Mouse (Mus musculus): ENCODE measurements around the gene Egflam. TPM values are rescaled to one million over a fixed set of nuclear protein-coding genes. Genes with fewer than 3 reads are reported as not detected.

Gene Egflam
- total RNA-seq, 2 experiments from 2014 or later: 3.5 to 3.8 TPM

DNA sequence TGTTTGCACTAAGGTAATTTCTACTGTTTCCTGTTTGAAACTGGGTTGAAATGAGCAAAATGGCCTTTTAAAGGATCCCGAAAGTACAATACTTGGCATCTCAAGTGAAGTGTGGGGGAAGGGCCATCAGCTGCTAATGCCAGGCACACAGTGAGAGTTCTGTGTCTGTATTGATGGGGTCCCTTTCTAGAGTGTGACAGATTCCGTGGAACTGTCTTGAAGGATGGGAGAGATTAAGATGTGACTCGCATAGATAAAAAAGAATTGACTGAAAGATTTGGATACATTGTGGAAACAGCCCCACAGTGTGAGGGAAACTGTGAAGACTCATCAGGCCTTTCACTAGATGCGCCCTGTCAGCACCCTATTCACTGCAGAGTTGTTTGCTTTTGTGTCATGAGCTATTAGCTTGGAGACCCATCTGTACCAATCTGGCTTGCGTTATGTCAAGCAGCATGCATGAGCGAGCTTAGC, 203.4 kb downstream of the Egflam start:
- DNase-seq (ENCODE audit: low spot score in 2 of 2): peak in 1 of 2 experiments; percentile 20
- intact Hi-C loops (cut with DNase I): no loop called here

DNA sequence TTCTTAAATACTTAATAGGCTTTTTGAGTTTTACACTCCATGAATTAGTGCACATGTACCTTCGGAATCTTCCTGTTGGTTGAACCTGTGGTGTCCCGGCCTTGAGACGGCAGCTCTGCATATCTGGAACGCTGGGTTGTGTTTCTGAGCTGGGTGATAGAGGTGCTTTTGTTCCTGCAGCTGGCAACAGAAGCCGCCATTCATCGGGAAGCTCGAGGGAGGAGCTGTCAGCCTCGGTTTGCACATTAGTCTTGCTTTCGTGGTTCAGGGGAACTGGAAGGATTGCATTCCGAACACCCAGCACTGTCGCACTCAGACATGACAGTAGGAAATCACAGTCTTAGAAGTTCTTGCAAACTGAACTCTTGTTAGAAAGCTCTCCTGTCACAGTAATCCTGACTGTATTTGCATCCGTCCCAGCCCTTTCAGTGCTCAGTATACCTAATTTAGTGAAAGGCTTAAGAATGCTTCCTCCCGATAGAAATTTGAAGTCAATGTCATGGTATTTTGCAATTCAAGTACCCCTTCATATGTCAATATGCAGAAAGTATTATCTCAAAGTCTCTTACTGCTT, 204.0 kb downstream of the Egflam start:
- peak in 1 of 2 experiments; percentile 42 for DNase-seq (ENCODE audit: low spot score in 2 of 2)
- intact Hi-C loops (cut with DNase I): no loop called here

DNA sequence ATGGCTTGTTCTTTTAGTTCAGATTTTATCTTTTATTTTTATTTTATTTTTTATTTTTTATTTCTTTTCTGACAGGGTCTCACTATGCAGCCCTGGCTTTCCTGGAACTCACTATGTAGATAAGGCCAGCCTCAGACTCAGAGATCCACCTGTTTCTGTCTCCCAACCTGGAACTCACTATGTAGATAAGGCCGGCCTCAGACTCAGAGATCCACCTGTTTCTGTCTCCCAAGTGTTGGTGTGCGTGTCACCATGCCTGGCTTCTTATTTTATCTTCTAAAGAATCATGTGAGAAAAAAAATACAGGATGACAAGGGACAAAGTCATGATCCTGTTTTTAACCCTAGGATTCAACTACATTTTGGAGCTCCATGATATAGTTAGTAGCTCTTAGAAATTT, 205.6 kb downstream of the Egflam start:
- DNase-seq (ENCODE audit: low spot score in 2 of 2): no peak
- intact Hi-C loops (cut with DNase I): no loop called here

DNA sequence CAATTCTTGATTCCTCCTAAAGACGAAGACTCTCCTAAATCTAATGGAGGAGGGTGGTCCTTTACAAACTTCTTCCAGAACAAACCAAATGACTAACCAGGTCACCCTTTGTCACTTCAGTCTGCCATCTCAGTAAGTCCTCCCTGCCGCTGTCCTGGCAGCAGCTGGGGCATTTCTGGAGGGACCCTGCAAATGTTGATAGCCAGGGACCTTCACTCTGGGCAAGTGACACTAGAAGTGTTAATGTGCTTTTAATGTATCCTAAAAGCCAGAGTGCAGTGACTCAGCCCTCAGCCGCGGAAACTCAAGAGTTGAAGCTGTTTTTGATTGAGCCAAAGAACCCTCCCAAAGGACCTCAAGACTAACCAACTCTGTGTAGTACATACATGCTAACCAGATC, 207.1 kb downstream of the Egflam start:
- intact Hi-C loops (cut with DNase I): no loop called here

DNA sequence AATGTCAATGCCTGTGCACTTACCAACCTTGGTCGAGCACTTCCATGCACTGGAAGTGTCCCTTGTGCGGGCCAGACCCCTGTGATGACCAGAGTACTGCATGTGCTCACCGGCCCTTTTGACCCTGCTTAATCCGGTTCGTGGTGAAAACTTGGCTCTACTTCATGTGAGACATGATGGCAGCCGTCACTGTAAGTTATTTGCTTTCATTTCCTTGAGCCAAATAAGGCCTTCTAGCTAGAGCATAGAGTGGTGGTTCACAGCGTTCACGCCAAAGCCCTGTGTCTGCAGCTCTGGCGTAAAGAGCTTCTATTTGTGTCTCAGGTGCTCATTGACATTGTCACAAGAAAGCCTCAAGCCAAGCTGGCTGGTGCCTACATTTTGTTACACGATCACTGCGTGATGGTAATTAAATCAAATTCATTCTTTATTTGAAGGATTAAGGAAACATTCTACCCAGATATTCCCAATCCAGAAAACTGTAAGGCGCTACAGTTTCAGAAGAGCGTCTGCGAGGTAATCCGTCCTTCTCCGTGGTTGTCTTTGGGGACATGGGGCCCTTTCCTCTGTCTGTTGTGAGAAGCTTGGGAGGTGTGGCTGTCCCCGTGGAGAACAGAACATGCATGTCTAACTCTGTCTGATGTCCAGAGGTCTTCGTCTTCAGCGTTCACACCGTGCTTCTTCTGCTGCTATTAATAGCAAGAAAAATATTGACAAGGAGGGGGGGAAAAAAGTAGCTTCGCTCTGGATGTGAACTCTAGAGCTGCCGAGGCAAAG, 208.3 kb downstream of the Egflam start:
- no peak for DNase-seq (ENCODE audit: low spot score in 2 of 2)
- intact Hi-C loops (cut with DNase I): no loop called here

More for the DNA sequence above, 207.1 kb downstream of the Egflam start:
- no peak for DNase-seq (ENCODE audit: low spot score in 2 of 2)

DNA sequence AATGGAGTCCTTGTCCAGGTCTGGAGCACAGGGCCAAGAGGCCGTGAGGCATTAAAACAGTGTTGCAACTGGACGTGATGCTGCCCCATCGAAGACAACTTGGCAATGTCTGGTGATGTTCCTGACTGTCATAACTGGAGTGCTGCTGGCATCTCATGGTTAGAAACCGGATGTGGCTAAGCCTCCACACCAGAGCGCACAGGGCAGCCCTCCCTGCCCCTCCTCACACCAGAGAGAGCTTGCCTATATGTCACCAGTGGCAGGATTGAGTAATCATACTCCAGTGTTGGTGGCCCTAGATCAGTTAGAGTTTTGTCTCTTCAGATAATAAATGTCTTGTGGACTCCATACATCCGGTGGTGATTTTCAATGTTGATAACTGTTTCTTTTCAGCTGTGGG, 210.5 kb downstream of the Egflam start:
- no peak for DNase-seq (ENCODE audit: low spot score in 2 of 2)
- intact Hi-C loops (cut with DNase I): no loop called here

DNA sequence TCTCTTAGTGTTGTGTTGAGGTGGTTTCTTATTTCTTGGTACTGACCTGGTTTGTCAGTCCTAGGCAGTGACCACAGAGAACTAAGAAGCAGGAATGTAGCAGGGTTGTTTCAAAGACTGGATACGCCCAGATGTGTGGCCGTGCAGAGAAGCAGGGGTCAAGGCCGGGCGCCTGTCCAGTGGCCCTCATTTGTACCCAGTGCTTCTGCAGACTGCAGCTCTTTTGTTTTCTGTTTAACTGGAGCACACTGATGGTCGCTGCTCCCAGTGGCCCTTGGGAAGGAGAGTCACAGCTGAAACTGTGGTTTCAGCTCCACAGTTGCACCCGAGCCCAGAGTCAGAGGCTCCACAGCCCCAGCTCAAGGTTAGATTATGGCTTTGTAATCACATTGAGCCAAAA, 217.6 kb downstream of the Egflam start:
- DNase-seq (ENCODE audit: low spot score in 2 of 2): peak in 1 of 2 experiments; percentile 25
- intact Hi-C loops (cut with DNase I): loop anchor here (5.0 kb wide), 1 partner anchor 892 kb away; no protein-coding TSS in a partner anchor

DNA sequence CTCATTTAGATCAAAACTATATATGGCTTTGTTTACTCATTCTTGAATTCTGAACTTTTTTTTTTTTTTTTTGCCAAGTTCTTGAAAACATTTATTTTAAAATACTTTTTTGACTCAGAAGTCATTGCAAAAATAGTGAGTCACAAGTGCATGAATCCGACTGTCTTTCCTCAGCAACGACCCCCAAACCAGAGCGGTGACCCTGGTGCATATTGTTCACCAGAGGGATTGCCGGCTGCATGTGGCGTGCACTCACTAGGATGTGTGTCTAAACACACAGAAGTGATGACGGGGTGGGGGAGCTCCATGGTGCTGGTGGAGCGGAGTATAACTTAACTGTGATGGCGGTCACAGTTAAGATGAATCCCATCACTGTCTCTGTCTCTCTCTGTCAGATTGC, 224.4 kb downstream of the Egflam start:
- no peak for DNase-seq (ENCODE audit: low spot score in 2 of 2)
- intact Hi-C loops (cut with DNase I): no loop called here

DNA sequence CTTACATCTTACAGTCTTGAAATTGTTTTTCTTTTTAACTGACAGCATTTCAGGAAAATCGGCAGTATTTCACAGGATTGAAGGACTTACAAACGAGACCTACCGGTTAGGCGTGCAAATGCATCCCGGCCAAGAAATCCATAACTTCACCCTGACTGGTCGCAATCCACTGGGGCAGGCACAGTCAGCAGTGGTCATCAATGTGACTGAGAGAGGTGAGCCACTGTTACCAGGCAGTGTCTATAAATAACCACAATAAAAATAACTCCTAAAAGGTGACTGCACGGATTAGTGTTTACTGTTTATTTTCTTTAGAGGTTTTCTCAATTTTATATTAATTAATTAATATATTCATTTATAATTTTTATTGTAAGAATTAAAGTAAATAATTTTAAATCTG, 224.8 kb downstream of the Egflam start:
- intact Hi-C loops (cut with DNase I): no loop called here
- no peak for DNase-seq (ENCODE audit: low spot score in 2 of 2)

DNA sequence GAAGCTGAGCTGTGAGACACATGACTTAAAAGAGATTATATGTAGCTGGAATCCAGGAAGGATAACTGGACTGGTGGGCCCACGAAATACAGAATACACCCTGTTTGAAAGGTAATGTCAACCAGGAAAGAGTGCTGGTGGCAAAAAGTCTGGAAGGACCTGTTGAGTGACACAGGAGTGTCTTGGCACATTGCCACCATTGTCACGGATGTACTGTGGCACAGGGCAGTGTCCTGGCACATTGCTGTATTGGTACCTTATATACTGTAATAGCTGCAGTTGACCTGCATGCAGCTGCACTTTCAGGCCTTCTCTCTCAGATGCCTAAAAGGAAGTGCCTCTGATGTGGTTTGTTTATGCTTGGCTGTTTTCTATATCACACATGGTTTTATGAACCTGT, 225.3 kb downstream of the Egflam start:
- intact Hi-C loops (cut with DNase I): no loop called here
- no peak for DNase-seq (ENCODE audit: low spot score in 2 of 2)

DNA sequence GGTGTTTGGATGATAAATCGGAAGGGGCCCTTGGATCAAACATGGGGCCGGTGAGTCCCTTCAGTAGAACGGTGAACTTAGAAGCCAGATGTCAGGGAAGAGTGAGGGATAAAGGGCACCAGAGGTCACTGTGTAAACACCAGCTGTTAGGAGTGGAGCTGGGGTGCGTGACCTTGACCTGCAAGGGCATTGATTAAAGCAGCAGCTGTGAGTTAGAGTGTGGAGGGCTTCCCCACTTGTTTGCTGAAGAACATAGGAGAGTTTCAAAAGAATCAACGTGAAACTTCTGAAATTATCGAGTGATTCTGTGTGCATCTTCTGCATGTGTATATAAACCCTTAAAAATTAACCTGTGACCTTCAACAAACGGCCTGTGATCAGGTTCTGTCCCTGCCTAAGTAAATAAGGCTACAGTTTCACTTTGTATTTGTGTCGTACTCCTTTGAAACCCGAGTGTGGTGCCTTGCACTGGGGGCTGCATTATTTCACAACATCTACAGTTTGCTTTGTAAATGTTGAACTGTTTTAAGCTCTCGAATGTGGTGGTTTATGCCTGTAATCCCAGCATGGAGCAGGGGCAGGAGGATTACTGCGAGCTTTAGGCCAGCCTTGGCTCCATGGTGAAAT, 230.2 kb downstream of the Egflam start:
- intact Hi-C loops (cut with DNase I): no loop called here

DNA sequence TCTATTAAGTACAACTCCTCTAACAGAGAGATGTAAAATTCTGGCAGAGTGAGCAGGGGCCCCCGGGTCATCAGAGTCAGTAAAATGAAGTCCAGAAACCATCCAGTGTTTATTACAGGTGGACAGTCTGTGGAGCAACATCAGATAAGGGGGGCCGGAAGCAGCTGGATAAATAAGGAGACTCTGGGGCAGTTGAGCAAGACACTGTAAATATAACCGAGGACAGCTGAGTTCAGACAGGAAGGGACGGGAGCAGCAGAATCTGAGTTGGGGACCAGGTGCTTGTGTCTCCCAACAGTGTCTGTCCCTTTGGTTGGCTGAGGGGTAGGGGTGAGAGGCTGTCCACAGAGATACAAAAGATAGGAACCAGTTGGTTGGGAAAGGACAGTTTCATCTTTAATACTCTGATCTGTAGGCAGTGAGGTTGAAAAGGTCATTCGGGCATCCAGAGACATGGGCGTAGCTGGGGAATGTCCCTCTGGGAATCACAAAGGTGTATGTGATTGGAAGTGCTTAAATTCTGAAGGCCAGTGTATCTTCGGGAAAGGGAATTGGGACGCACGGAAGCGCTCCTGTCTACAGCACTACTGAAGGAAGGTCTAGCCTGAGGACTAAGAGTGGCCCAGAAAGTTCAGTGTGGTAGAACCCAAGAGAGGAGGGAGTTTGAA, 230.8 kb downstream of the Egflam start:
- intact Hi-C loops (cut with DNase I): no loop called here
- DNase-seq (ENCODE audit: low spot score in 2 of 2): no peak

More for the DNA sequence above, 230.2 kb downstream of the Egflam start:
- no peak for DNase-seq (ENCODE audit: low spot score in 2 of 2)

DNA sequence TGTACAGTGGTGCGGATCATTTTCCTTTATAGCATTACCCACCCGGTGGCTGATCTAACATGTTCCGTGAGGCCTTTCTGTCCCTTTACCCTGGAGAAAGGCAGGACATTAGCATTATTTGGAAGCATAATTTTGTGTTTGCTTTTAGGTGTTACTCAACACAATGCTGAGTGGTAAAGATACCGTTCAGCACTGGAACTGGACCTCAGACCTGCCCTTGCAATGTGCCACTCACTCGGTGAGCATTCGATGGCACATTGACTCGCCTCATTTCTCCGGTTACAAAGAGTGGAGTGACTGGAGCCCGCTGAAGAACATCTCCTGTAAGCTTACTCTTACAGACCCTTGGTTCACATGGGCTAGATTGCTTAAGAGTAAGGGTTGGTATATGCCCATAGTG, 231.5 kb downstream of the Egflam start:
- no peak for DNase-seq (ENCODE audit: low spot score in 2 of 2)
- intact Hi-C loops (cut with DNase I): no loop called here

DNA sequence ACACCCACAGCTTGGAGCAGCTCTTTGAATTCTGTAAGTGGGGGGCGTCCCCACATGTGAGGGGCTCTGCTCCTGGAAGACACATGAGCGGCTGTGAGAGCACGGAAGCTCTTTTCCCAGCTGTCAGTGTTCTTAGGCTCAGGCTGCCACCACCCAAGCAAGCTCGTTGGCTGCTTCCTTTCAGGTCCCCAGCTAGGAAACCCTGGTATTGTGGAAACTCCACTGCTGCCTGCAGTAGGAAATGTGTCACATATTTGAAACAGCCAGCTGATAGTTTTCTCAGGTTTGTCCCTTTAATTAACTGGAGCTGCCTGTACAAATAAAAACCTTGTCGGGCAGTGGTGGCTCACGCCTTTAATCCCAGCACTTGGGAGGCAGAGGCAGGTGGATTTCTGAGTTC, 234.3 kb downstream of the Egflam start:
- DNase-seq (ENCODE audit: low spot score in 2 of 2): no peak
- intact Hi-C loops (cut with DNase I): no loop called here

DNA sequence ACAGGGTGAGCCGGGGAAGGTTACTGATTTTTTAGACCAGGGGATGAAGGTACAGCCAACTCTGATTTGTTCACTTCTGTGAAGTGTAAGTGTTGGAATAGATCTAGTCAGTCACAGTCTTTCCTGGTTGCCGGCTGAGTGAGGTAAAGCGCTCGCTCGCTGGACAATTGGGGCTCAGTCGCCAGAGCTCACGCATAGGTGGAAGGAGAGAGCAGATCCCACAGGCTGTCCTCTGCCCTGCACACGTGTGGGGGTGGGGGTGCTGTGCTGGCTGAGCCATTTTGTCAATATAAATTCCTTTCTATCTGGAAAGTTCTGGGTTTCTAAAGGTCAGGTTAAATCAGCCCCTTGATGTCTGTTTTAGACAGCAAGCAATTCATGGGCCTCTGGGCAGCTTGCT, 237.9 kb downstream of the Egflam start:
- intact Hi-C loops (cut with DNase I): no loop called here
- DNase-seq (ENCODE audit: low spot score in 2 of 2): no peak

DNA sequence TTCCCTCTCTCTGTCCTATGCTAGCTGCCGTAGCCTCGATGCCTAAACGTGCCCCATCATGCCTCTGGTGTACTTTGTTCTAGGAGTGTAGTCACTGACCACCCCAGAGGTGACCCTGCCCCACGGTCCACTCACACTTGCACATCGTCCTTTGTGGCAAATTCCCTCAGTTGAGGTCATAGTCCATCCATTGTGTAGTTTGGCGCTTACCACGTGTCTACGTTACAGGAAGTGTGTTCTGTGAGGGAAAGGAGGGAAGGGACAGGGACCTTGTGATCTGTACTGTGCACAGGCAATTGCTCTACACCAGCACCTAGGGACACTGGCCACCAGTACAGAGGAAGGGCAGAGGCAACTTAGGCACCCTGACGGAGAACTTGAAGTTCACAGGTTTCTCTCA, 238.3 kb downstream of the Egflam start:
- intact Hi-C loops (cut with DNase I): no loop called here
- DNase-seq (ENCODE audit: low spot score in 2 of 2): no peak

DNA sequence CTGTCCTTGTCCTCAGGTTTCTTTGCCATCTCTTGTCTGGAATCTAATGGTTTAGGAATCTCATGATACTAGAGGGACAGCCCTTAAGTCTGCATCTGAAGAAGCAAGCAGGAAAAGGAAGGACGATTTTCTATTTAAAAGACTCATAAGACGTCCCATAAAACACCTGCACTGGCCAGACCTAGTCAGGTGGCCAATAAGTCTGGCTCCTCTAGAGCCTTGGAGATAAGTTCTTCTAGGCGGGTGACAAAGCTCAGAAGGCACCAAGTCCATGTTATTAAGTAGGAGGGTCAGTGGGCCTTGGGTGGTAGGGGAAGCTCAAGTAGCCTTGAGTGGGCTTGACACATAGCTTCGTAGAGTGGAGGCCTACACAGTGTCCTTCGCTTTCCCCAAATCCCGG, 240.5 kb downstream of the Egflam start:
- DNase-seq (ENCODE audit: low spot score in 2 of 2): no peak
- intact Hi-C loops (cut with DNase I): no loop called here
